Mouse (Mus musculus): ENCODE data around the gene Pvr. TPM values are rescaled to one million over a fixed set of nuclear protein-coding genes. Genes with fewer than 3 reads are reported as not detected.
A peak's percentile ranks its signal among the peaks of the same experiment; 100 is the strongest.

The Pvr gene
- polyA plus RNA-seq, 1 experiment from 2014 or later, result 9.1 TPM

DNA sequence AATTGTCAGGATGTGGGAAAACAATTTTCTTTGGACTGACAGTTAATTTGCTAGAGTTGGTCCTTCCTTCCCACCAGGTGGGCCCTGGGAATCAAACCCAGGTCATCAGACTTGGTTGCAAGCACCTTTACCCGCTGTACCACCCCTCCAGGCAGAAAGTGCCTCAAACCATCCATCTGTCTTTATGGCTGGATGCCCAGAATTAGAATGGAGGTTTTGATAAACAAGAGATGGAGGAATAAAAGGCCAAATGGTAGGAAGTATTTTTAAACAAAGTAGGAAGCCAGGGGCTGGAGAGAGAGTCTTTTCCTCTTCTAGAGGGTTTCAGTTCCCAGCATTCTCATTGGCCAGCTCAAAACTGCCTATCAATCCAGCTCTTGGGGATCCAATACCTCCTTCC, 4.4 kb upstream of the Pvr start:
- Histone ChIP-seq H3K27me3 (ENCODE audit: control insufficient read depth, insufficient read depth, low read length) (no peaks in the 10 kb centered on the region), H3K9me3 (ENCODE audit: control insufficient read depth, low read length) (no peaks in the 10 kb centered on the region), H3K27ac (ENCODE audit: low read depth, low read length) (no peak overlapping the region), H3K9ac (replicated peaks; ENCODE audit: low read depth, low read length) (no peak overlapping the region), H3K36me3 (ENCODE audit: control insufficient read depth, insufficient read depth, low read length) (no peaks in the 10 kb centered on the region), H3K4me1 (ENCODE audit: control insufficient read depth, insufficient read depth, low read length) (no peaks in the 10 kb centered on the region), H3K4me3 (ENCODE audit: low read depth, low read length) (no peak overlapping the region), H3K4me2 (ENCODE audit: low read depth, low read length) (no peak overlapping the region)
- WGBS, result 70% methylated on average over 1 of the region's 1 CpGs
- no peak for ATAC-seq (ENCODE audit: low read depth)

DNA sequence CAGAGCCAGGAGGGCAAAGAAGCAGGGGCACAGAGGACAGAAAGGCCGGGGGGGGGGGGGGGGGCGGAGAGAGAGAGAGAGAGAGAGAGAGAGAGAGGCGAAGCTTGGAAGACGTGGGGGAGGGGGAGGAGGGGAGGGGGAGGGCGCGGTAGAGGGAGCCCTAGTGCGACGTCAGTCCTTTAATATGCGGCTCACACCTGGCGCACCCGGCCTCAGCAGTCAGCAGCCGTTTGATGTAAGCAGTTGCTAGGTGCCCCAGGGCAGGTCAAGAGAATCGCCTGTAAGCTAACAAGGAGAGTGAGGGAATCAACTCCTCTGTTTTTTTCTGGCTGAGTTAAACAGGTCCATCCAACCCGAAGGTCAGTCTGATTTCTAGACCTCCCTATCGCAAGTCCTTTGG, 2.8 kb upstream of the Pvr start:
- Histone ChIP-seq H3K9me3 (ENCODE audit: control insufficient read depth, low read length) (no peaks in the 10 kb centered on the region), H3K4me3 (ENCODE audit: low read depth, low read length) (no peak overlapping the region), H3K9ac (replicated peaks; ENCODE audit: low read depth, low read length) (no peak overlapping the region), H3K27me3 (ENCODE audit: control insufficient read depth, insufficient read depth, low read length) (no peaks in the 10 kb centered on the region), H3K27ac (ENCODE audit: low read depth, low read length) (no peak overlapping the region), H3K4me1 (ENCODE audit: control insufficient read depth, insufficient read depth, low read length) (peaks cover 2% of the 10 kb centered on the region; the same call in 1 of the 2 replicates), H3K4me2 (ENCODE audit: low read depth, low read length) (no peak overlapping the region), H3K36me3 (ENCODE audit: control insufficient read depth, insufficient read depth, low read length) (no peaks in the 10 kb centered on the region)
- 12% methylated on average over 12 of the region's 15 CpGs for WGBS
- ATAC-seq (ENCODE audit: low read depth), result no peak

DNA sequence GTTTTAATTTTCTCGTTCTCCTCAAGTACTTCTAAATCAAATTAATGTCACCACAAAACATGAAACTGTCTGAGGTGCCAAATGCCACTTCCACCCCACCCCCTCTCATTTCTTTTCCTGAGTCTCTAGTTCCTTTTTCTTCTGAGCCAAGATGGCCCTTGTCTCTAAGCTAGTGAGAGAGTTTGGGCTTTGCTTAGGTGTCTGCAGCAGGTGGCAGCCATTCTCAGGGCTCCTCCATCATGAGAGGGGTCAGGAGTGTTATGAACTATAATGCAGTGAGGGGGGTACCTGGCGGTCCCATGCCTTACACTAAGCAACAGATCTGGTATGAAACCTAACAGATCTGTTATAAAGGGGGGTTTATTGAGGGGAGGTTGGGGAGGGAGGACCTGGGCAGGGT, 2.4 kb upstream of the Pvr start:
- no peak for ATAC-seq (ENCODE audit: low read depth)
- 31% methylated on average over 2 of the region's 2 CpGs for WGBS
- no peaks in the 10 kb centered on the region for H3K36me3 ChIP-seq (ENCODE audit: control insufficient read depth, insufficient read depth, low read length)
- no peak overlapping the region for H3K4me3 ChIP-seq (ENCODE audit: low read depth, low read length)
- H3K9me3 ChIP-seq (ENCODE audit: control insufficient read depth, low read length), result no peaks in the 10 kb centered on the region
- no peak overlapping the region for H3K4me2 ChIP-seq (ENCODE audit: low read depth, low read length)
- H3K27ac ChIP-seq (ENCODE audit: low read depth, low read length), result no peak overlapping the region
- no peak overlapping the region; the same call in 1 of the 2 replicates for H3K9ac ChIP-seq (replicated peaks; ENCODE audit: low read depth, low read length)
- H3K4me1 ChIP-seq (ENCODE audit: control insufficient read depth, insufficient read depth, low read length), result peaks cover 2% of the 10 kb centered on the region; the same call in 1 of the 2 replicates
- no peaks in the 10 kb centered on the region for H3K27me3 ChIP-seq (ENCODE audit: control insufficient read depth, insufficient read depth, low read length)

DNA sequence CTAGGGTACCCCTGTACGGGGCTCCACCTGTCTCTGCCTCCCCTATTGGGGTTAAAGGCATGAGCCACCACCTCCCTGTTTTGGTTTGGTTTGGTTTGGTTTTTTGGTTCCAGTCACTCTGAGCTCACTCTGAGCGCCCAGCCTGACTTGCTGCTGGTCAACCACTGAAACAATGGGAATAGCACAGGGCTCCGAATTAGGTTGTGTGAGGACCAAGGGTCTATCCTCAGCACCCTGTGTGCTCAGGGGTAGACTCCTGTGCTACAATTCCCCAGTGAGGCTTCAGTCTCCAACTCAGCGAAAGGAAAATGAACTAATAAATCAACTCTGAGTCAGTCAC, 824 bp downstream of the Pvr start:
- peak; percentile 66 for ATAC-seq (ENCODE audit: low read depth)
- Histone ChIP-seq H3K9me3 (ENCODE audit: control insufficient read depth, low read length) (no peaks in the 10 kb centered on the region), H3K4me3 (ENCODE audit: low read depth, low read length) (peak overlapping the region; percentile 68), H3K4me2 (ENCODE audit: low read depth, low read length) (peak overlapping the region; percentile 62), H3K27me3 (ENCODE audit: control insufficient read depth, insufficient read depth, low read length) (no peaks in the 10 kb centered on the region), H3K9ac (replicated peaks; ENCODE audit: low read depth, low read length) (peak overlapping the region; percentile 82), H3K36me3 (ENCODE audit: control insufficient read depth, insufficient read depth, low read length) (no peaks in the 10 kb centered on the region), H3K27ac (ENCODE audit: low read depth, low read length) (no peak overlapping the region), H3K4me1 (ENCODE audit: control insufficient read depth, insufficient read depth, low read length) (peaks cover 2% of the 10 kb centered on the region; the same call in 1 of the 2 replicates)
- WGBS, result 26% methylated on average over 4 of the region's 4 CpGs

DNA sequence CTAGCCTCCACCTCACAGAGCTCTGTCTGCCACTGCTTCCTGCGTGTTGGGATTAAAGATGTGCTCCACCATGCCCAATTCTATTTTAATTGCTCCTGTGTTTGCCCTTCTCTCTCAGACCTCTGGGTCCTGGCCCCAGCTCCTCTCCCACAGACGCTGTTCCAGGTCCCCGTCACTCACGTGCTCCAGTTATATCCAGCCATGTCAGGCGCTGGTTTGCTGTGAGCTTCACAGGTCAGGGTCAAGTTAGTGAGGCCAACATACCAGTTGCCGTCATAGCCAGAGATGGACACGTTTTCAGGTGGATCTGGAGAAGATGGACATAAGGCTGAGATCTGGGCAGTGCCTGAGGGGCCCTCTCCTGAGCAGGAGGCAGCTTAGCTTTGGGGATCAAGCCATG, 6.4 kb downstream of the Pvr start:
- no peaks in the 10 kb centered on the region for H3K36me3 ChIP-seq (ENCODE audit: control insufficient read depth, insufficient read depth, low read length)
- no peaks in the 10 kb centered on the region for H3K4me1 ChIP-seq (ENCODE audit: control insufficient read depth, insufficient read depth, low read length)
- H3K9ac ChIP-seq (replicated peaks; ENCODE audit: low read depth, low read length), result no peak overlapping the region
- H3K27ac ChIP-seq (ENCODE audit: low read depth, low read length), result no peak overlapping the region
- H3K9me3 ChIP-seq (ENCODE audit: control insufficient read depth, low read length), result no peaks in the 10 kb centered on the region
- 94% methylated on average over 7 of the region's 7 CpGs for WGBS
- no peaks in the 10 kb centered on the region for H3K27me3 ChIP-seq (ENCODE audit: control insufficient read depth, insufficient read depth, low read length)
- ATAC-seq (ENCODE audit: low read depth), result no peak
- H3K4me3 ChIP-seq (ENCODE audit: low read depth, low read length), result no peak overlapping the region
- H3K4me2 ChIP-seq (ENCODE audit: low read depth, low read length), result no peak overlapping the region

GRCm38 (mm10) chr7:19911695-19912524, 9.1 kb downstream of the Pvr start:
- H3K4me3 ChIP-seq (ENCODE audit: low read depth, low read length), result no peak overlapping the region
- H3K9ac ChIP-seq (replicated peaks; ENCODE audit: low read depth, low read length), result no peak overlapping the region
- ATAC-seq (ENCODE audit: low read depth), result no peak
- H3K4me1 ChIP-seq (ENCODE audit: control insufficient read depth, insufficient read depth, low read length), result no peaks in the 10 kb centered on the region
- WGBS, result 87% methylated on average over 23 of the region's 23 CpGs
- peaks cover 3% of the 10 kb centered on the region; the same call in 1 of the 2 replicates for H3K36me3 ChIP-seq (ENCODE audit: control insufficient read depth, insufficient read depth, low read length)
- H3K27me3 ChIP-seq (ENCODE audit: control insufficient read depth, insufficient read depth, low read length), result no peaks in the 10 kb centered on the region
- no peaks in the 10 kb centered on the region for H3K9me3 ChIP-seq (ENCODE audit: control insufficient read depth, low read length)
- H3K4me2 ChIP-seq (ENCODE audit: low read depth, low read length), result no peak overlapping the region
- H3K27ac ChIP-seq (ENCODE audit: low read depth, low read length), result no peak overlapping the region

- Histone ChIP-seq H3K9ac (replicated peaks; ENCODE audit: low read depth, low read length) (no peak overlapping the region), H3K27me3 (ENCODE audit: control insufficient read depth, insufficient read depth, low read length) (no peaks in the 10 kb centered on the region), H3K4me2 (ENCODE audit: low read depth, low read length) (no peak overlapping the region), H3K27ac (ENCODE audit: low read depth, low read length) (no peak overlapping the region), H3K36me3 (ENCODE audit: control insufficient read depth, insufficient read depth, low read length) (peaks cover 3% of the 10 kb centered on the region; the same call in 1 of the 2 replicates), H3K4me1 (ENCODE audit: control insufficient read depth, insufficient read depth, low read length) (no peaks in the 10 kb centered on the region), H3K4me3 (ENCODE audit: low read depth, low read length) (no peak overlapping the region), H3K9me3 (ENCODE audit: control insufficient read depth, low read length) (0 out of 2 replicates have a peak, but pooled peaks cover 3% of the 10 kb centered on the region)
- ATAC-seq (ENCODE audit: low read depth), result no peak
- 93% methylated on average over 6 of the region's 6 CpGs for WGBS
Observed at GRCm38 (mm10) chr7:19911292-19911658, 9.7 kb downstream of the Pvr start.

- peak; percentile 87 for ATAC-seq (ENCODE audit: low read depth)
- no peak overlapping the region for H3K27ac ChIP-seq (ENCODE audit: low read depth, low read length)
- H3K9ac ChIP-seq (replicated peaks; ENCODE audit: low read depth, low read length), result no peak overlapping the region
- no peaks in the 10 kb centered on the region for H3K27me3 ChIP-seq (ENCODE audit: control insufficient read depth, insufficient read depth, low read length)
- 49% methylated on average over 21 of the region's 21 CpGs for WGBS
- no peak overlapping the region for H3K4me3 ChIP-seq (ENCODE audit: low read depth, low read length)
- peaks cover 3% of the 10 kb centered on the region; the same call in 1 of the 2 replicates for H3K36me3 ChIP-seq (ENCODE audit: control insufficient read depth, insufficient read depth, low read length)
- no peak overlapping the region for H3K4me2 ChIP-seq (ENCODE audit: low read depth, low read length)
- H3K9me3 ChIP-seq (ENCODE audit: control insufficient read depth, low read length), result 0 out of 2 replicates have a peak, but pooled peaks cover 3% of the 10 kb centered on the region
- no peaks in the 10 kb centered on the region for H3K4me1 ChIP-seq (ENCODE audit: control insufficient read depth, insufficient read depth, low read length)
Observed at GRCm38 (mm10) chr7:19910421-19911291, 10.3 kb downstream of the Pvr start.

DNA sequence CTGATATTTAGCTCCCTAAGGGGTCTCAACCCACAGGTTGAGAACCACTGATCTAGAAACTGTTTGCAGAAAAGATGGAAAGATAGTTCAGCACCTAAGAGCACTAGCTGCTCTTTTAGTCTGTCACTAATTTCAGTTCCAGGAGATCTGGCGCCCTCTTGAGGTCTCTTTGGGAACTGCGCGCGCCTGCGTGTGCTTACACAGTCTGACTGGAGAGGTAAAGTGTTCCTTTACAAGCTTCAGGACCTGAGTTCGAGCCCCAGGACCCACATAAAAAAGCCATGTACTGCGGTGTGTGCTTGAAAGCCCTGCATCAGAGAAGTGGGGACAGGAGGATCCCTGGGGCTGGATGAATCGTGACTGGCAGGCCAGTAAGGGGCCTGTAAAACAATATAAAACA, 31.1 kb downstream of the Pvr start:
- no peak overlapping the region for H3K4me3 ChIP-seq (ENCODE audit: low read depth, low read length)
- WGBS, result 53% methylated on average over 8 of the region's 8 CpGs
- H3K36me3 ChIP-seq (ENCODE audit: control insufficient read depth, insufficient read depth, low read length), result no peaks in the 10 kb centered on the region
- ATAC-seq (ENCODE audit: low read depth), result no peak
- no peaks in the 10 kb centered on the region; the same call in 1 of the 2 replicates for H3K9me3 ChIP-seq (ENCODE audit: control insufficient read depth, low read length)
- no peak overlapping the region for H3K27ac ChIP-seq (ENCODE audit: low read depth, low read length)
- H3K9ac ChIP-seq (replicated peaks; ENCODE audit: low read depth, low read length), result no peak overlapping the region
- no peaks in the 10 kb centered on the region for H3K4me1 ChIP-seq (ENCODE audit: control insufficient read depth, insufficient read depth, low read length)
- no peak overlapping the region for H3K4me2 ChIP-seq (ENCODE audit: low read depth, low read length)
- H3K27me3 ChIP-seq (ENCODE audit: control insufficient read depth, insufficient read depth, low read length), result no peaks in the 10 kb centered on the region
